Mouse (Mus musculus): ENCODE results near the gene Fzd1. TPM values are rescaled to one million over a fixed set of nuclear protein-coding genes. Genes with fewer than 3 reads are reported as not detected.

Fzd1 gene
- total and polyA plus RNA-seq, 3 experiments = 7.7 to 10.0 (median 8.4) TPM

DNA sequence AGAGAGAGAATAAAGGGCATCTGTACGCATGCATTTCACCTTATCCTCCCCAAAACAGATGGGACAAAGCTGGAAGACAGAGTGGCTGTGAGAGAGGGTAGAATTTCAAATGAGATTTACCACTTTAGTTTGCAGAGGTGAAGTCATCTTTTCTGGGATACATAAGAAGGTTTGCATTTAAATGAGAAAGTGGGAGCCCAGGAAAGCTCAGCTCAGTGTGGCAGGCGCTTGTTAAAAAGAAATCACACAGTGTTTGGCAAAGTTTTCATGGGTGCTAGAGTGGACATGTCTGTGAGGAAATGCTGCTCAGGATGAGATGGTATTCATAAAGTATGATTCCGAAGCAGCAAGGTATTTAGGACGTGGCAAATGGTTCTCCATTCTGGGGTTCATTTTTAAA is 15.1 kb downstream of the Fzd1 start:
- TF ChIP-seq EP300 (IDR thresholded peaks at IDR 0.05; ENCODE audit: insufficient read depth, low read depth, low read length) = no peak
- TF ChIP-seq CTCF (IDR thresholded peaks at IDR 0.05) = no peak
- no peak for TF ChIP-seq POLR2A (IDR thresholded peaks at IDR 0.05; ENCODE audit: insufficient read depth, low read depth, low read length)
- intact Hi-C loops (cut with DNase I) = no loop called here
- 87% methylated on average over 4 of the region's 4 CpGs for WGBS
- H3K4me3 ChIP-seq = no peak overlapping the region
- H3K9ac ChIP-seq (ENCODE audit: low read depth, low read length) = no peak overlapping the region
- no peaks in the 10 kb centered on the region for H3K36me3 ChIP-seq (ENCODE audit: control insufficient read depth, insufficient read depth, low read length)
- H3K79me2 ChIP-seq (replicated peaks; ENCODE audit: control insufficient read depth, insufficient read depth, low read length) = no peaks in the 10 kb centered on the region
- no peak overlapping the region for H3K27ac ChIP-seq
- H3K4me1 ChIP-seq (ENCODE audit: control insufficient read depth, insufficient read depth, low read length) = no peaks in the 10 kb centered on the region
- no peaks in the 10 kb centered on the region for H3K27me3 ChIP-seq (ENCODE audit: control insufficient read depth, insufficient read depth, low read length)
- DNase-seq = no peak

- no peak for TF ChIP-seq POLR2A (IDR thresholded peaks at IDR 0.05; ENCODE audit: insufficient read depth, low read depth, low read length)
- TF ChIP-seq CTCF (IDR thresholded peaks at IDR 0.05) = no peak
- no peak for TF ChIP-seq EP300 (IDR thresholded peaks at IDR 0.05; ENCODE audit: insufficient read depth, low read depth, low read length)
- Histone ChIP-seq H3K4me3 (no peak overlapping the region), H3K36me3 (ENCODE audit: control insufficient read depth, insufficient read depth, low read length) (no peaks in the 10 kb centered on the region), H3K4me1 (ENCODE audit: control insufficient read depth, insufficient read depth, low read length) (no peaks in the 10 kb centered on the region), H3K27ac (no peak overlapping the region), H3K79me2 (replicated peaks; ENCODE audit: control insufficient read depth, insufficient read depth, low read length) (no peaks in the 10 kb centered on the region), H3K27me3 (ENCODE audit: control insufficient read depth, insufficient read depth, low read length) (no peaks in the 10 kb centered on the region), H3K9ac (ENCODE audit: low read depth, low read length) (no peak overlapping the region)
- intact Hi-C loops (cut with DNase I) = no loop called here
- DNase-seq = no peak
- 41% methylated on average over 6 of the region's 6 CpGs for WGBS
These were observed 20.8 kb downstream of the Fzd1 start for GRCm38 (mm10) chr5:4737013-4737412.

GRCm38 (mm10) chr5:4735461-4735860 is 22.4 kb downstream of the Fzd1 start:
- no peak for DNase-seq
- no peaks in the 10 kb centered on the region for H3K36me3 ChIP-seq (ENCODE audit: control insufficient read depth, insufficient read depth, low read length)
- H3K4me3 ChIP-seq = no peak overlapping the region
- H3K27me3 ChIP-seq (ENCODE audit: control insufficient read depth, insufficient read depth, low read length) = no peaks in the 10 kb centered on the region
- intact Hi-C loops (cut with DNase I) = no loop called here
- H3K27ac ChIP-seq = no peak overlapping the region
- TF ChIP-seq CTCF (IDR thresholded peaks at IDR 0.05) (no peak), EP300 (IDR thresholded peaks at IDR 0.05; ENCODE audit: insufficient read depth, low read depth, low read length) (no peak), POLR2A (IDR thresholded peaks at IDR 0.05; ENCODE audit: insufficient read depth, low read depth, low read length) (no peak)
- no peak overlapping the region for H3K9ac ChIP-seq (ENCODE audit: low read depth, low read length)
- no peaks in the 10 kb centered on the region for H3K4me1 ChIP-seq (ENCODE audit: control insufficient read depth, insufficient read depth, low read length)
- no peaks in the 10 kb centered on the region for H3K79me2 ChIP-seq (replicated peaks; ENCODE audit: control insufficient read depth, insufficient read depth, low read length)
- WGBS = 90% methylated on average over 7 of the region's 7 CpGs

DNA sequence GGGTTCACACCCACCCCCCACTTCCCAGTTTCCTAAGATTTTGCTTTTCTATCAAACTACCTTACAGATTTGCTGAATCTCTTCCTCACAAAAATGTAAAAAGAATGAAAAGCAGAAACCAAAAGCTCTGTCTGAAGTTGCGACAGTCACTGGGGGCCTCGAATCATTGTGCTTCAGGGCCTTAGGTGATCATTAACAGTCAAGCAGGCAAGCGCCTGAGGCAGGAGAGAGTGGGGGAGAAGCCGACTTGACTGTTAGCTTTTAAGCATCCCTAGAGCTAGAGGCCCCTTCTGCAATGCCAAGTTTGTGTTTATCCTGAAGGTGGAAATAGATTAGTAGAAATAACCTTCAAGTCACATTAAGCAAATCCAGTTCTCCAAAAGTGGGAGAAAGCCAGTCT is 24.6 kb downstream of the Fzd1 start:
- TF ChIP-seq EP300 (IDR thresholded peaks at IDR 0.05; ENCODE audit: insufficient read depth, low read depth, low read length) (no peak), POLR2A (IDR thresholded peaks at IDR 0.05; ENCODE audit: insufficient read depth, low read depth, low read length) (no peak), CTCF (IDR thresholded peaks at IDR 0.05) (no peak)
- no peak overlapping the region for H3K27ac ChIP-seq
- DNase-seq = no peak
- H3K4me3 ChIP-seq = no peak overlapping the region
- no peaks in the 10 kb centered on the region for H3K79me2 ChIP-seq (replicated peaks; ENCODE audit: control insufficient read depth, insufficient read depth, low read length)
- no peaks in the 10 kb centered on the region for H3K27me3 ChIP-seq (ENCODE audit: control insufficient read depth, insufficient read depth, low read length)
- H3K9ac ChIP-seq (ENCODE audit: low read depth, low read length) = no peak overlapping the region
- intact Hi-C loops (cut with DNase I) = no loop called here
- H3K4me1 ChIP-seq (ENCODE audit: control insufficient read depth, insufficient read depth, low read length) = no peaks in the 10 kb centered on the region
- H3K36me3 ChIP-seq (ENCODE audit: control insufficient read depth, insufficient read depth, low read length) = no peaks in the 10 kb centered on the region
- WGBS = 81% methylated on average over 4 of the region's 4 CpGs

DNA sequence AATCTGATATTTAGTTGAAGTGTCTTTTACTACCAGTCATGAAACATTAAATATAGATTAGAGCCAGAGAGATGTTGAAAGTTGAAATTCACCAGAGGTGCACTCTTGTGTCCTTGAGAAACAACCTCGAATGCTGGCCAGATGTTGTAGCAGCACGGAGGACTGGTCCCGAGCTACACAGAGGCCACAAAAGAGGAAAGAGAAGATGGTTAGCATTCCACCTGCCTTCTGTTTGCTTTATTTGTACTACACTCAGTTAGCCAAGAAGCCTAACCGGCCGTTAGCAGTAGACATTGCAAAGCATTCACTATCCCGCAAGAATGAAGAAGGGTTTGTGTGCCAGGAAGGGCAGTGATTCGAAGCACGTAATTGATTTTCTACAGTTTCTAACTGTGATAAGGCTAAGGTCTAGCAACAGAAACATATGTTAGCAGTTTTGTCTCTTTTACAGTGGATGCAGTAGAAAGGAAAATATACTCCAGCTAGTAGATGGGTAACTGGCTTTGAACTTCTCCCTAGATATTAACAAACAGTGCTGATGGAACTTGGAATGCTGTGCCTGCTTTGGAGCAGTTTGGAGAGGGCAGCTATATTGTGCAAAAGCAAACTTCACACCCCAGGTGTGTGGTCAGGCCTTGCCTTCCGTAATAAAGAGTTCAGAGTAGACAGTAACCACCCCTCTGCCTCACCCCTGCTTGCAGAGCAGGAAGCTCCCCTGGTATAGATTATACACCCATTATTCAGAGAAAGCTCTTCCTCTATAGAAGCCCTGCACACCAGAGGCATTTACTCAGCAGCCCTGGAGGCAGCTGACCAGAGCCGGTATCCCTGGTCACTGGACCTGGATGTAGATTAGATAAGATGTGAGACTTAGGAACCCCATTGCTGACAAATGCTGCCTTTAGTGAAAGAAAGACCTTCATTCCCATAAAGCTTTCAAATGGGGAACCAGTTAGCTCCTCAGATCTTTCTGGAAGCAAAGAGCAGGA is 25.3 kb downstream of the Fzd1 start:
- intact Hi-C loops (cut with DNase I) = no loop called here
- no peak overlapping the region for H3K27ac ChIP-seq
- H3K36me3 ChIP-seq (ENCODE audit: control insufficient read depth, insufficient read depth, low read length) = no peaks in the 10 kb centered on the region
- 68% methylated on average over 10 of the region's 10 CpGs for WGBS
- no peak overlapping the region for H3K4me3 ChIP-seq
- H3K27me3 ChIP-seq (ENCODE audit: control insufficient read depth, insufficient read depth, low read length) = no peaks in the 10 kb centered on the region
- no peak overlapping the region for H3K9ac ChIP-seq (ENCODE audit: low read depth, low read length)
- no peak for TF ChIP-seq EP300 (IDR thresholded peaks at IDR 0.05; ENCODE audit: insufficient read depth, low read depth, low read length)
- no peak for TF ChIP-seq CTCF (IDR thresholded peaks at IDR 0.05)
- TF ChIP-seq POLR2A (IDR thresholded peaks at IDR 0.05; ENCODE audit: insufficient read depth, low read depth, low read length) = no peak
- H3K4me1 ChIP-seq (ENCODE audit: control insufficient read depth, insufficient read depth, low read length) = no peaks in the 10 kb centered on the region
- DNase-seq = no peak
- no peaks in the 10 kb centered on the region for H3K79me2 ChIP-seq (replicated peaks; ENCODE audit: control insufficient read depth, insufficient read depth, low read length)

GRCm38 (mm10) chr5:4731743-4732215 is 26.1 kb downstream of the Fzd1 start:
- Histone ChIP-seq H3K36me3 (ENCODE audit: control insufficient read depth, insufficient read depth, low read length) (no peaks in the 10 kb centered on the region), H3K4me1 (ENCODE audit: control insufficient read depth, insufficient read depth, low read length) (no peaks in the 10 kb centered on the region), H3K4me3 (no peak overlapping the region), H3K79me2 (replicated peaks; ENCODE audit: control insufficient read depth, insufficient read depth, low read length) (no peaks in the 10 kb centered on the region), H3K27me3 (ENCODE audit: control insufficient read depth, insufficient read depth, low read length) (no peaks in the 10 kb centered on the region), H3K27ac (no peak overlapping the region), H3K9ac (ENCODE audit: low read depth, low read length) (no peak overlapping the region)
- TF ChIP-seq POLR2A (IDR thresholded peaks at IDR 0.05; ENCODE audit: insufficient read depth, low read depth, low read length) (no peak), EP300 (IDR thresholded peaks at IDR 0.05; ENCODE audit: insufficient read depth, low read depth, low read length) (no peak), CTCF (IDR thresholded peaks at IDR 0.05) (no peak)
- 79% methylated on average over 5 of the region's 5 CpGs for WGBS
- no peak for DNase-seq
- intact Hi-C loops (cut with DNase I) = no loop called here

Measured in heart, adult 2 months (tissue).